Mouse (Mus musculus) erythroblast, embryonic 14.5 days (primary cell): ENCODE results near the gene Plekhg5. TPM values are rescaled to one million over a fixed set of nuclear protein-coding genes. Genes with fewer than 3 reads are reported as not detected.
A peak's percentile ranks its signal among the peaks of the same experiment; 100 is the strongest.

Experiments used
- H3K27me3 ChIP-seq: 2 replicates; pipeline ENCODE4 v1.6.1; 2012; ENCODE audit warnings: inconsistent platforms; ENCODE audit not compliant: control insufficient read depth
- H3K36me3 ChIP-seq: 2 replicates; pipeline ENCODE4 v1.6.1; 2012; ENCODE audit warnings: mild to moderate bottlenecking, inconsistent platforms; ENCODE audit not compliant: control insufficient read depth
- H3K4me1 ChIP-seq: 2 replicates; pipeline ENCODE4 v1.6.1; 2012; ENCODE audit warnings: inconsistent platforms; ENCODE audit not compliant: control insufficient read depth
- H3K4me3 ChIP-seq: replicated peaks from 2 replicates; pipeline ENCODE3; 2012; ENCODE audit warnings: moderate library complexity, mild to moderate bottlenecking, inconsistent platforms
- H3K9me3 ChIP-seq: 2 replicates; pipeline ENCODE4 v1.6.1; 2012; ENCODE audit warnings: low read length, inconsistent platforms, mixed read lengths; ENCODE audit not compliant: control insufficient read depth
- GATA1 ChIP-seq: IDR thresholded peaks from 2 replicates; pipeline ENCODE4 v1.6.1; 2012; ENCODE audit warnings: low read length, inconsistent platforms, mixed read lengths
- TAL1 ChIP-seq: IDR thresholded peaks from 3 replicates; pipeline ENCODE4 v1.6.1; 2012; ENCODE audit warnings: low read length, inconsistent platforms, mixed read lengths
- polyA plus RNA-seq: library from polyadenylated mRNA; stranded (reverse); fragments of >175 nt; gene quantifications from 2 replicates; pipeline ENCODE4 v1.2.3, GENCODE M21; 2012

Gene Plekhg5
- polyA plus RNA-seq, 1 experiment = 10.0 TPM

DNA sequence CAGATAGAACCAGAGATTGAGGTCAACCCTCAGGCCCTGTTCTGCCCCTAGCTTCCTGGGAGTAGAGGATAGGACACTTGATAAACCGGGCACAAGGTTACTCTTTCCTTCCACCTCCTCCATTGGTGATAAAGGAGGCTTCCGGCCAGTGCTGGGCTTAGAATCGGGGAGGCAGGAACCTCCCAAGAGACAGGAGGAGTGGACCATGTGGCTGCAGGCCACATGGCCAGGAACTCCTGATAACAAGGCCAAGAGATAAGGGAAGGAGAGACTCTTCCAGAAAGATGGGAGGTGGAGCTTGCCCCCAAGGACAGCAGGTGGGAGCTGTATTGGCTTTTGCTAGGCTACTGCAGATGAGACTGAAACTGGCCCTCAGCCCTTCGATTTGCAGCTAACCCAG is 78.2 kb downstream of the Plekhg5 start:
- Histone ChIP-seq H3K36me3 (no peaks in the 10 kb centered on the region), H3K4me1 (peaks cover 31% of the 10 kb centered on the region), H3K4me3 (no peak overlapping the region), H3K27me3 (peaks cover 52% of the 10 kb centered on the region), H3K9me3 (no peaks in the 10 kb centered on the region)
- TF ChIP-seq TAL1 = no peak
- TF ChIP-seq GATA1 = no peak

GRCm38 (mm10) chr4:152151451-152151965 is 79.2 kb downstream of the Plekhg5 start:
- Histone ChIP-seq H3K9me3 (no peaks in the 10 kb centered on the region), H3K4me1 (peaks cover 31% of the 10 kb centered on the region), H3K4me3 (peak overlapping the region; percentile 44), H3K36me3 (no peaks in the 10 kb centered on the region), H3K27me3 (peaks cover 55% of the 10 kb centered on the region)
- TF ChIP-seq TAL1 (no peak), GATA1 (no peak)

GRCm38 (mm10) chr4:152151966-152152544 is 79.8 kb downstream of the Plekhg5 start, which contains the start of gene Espn:
Espn (minus strand) TSS chr4:152152371.
- Histone ChIP-seq H3K36me3 (no peaks in the 10 kb centered on the region), H3K27me3 (peaks cover 57% of the 10 kb centered on the region), H3K9me3 (no peaks in the 10 kb centered on the region), H3K4me3 (peak within 1 kb of the TSS; percentile 44), H3K4me1 (peaks cover 31% of the 10 kb centered on the region)
- TF ChIP-seq GATA1 (no peak), TAL1 (no peak)

DNA sequence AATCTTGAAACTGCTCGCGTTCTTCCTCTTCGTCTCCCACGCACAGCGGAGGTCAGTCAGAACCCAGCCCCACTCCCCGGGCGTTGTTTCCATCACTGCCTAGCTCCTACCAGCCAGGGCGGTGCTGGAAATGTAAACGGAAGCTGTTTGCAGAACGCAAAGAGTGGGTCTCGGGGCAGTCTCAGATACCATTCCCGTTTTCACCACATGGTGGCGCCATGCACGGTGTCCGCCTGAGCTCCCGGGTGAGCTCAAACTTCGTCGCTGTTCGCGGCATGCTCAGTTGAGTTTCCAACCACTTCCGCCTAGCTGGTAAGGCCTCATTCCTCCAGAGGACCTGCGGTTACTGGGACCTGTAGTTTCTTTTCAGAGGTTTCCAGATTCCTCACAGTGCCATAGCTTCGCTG is 81.5 kb downstream of the Plekhg5 start:
- peaks cover 73% of the 10 kb centered on the region for H3K27me3 ChIP-seq
- no peaks in the 10 kb centered on the region for H3K9me3 ChIP-seq
- TF ChIP-seq GATA1 (no peak), TAL1 (no peak)
- peaks cover 41% of the 10 kb centered on the region for H3K4me1 ChIP-seq
- H3K36me3 ChIP-seq = no peaks in the 10 kb centered on the region
- H3K4me3 ChIP-seq = peak overlapping the region; percentile 41

DNA sequence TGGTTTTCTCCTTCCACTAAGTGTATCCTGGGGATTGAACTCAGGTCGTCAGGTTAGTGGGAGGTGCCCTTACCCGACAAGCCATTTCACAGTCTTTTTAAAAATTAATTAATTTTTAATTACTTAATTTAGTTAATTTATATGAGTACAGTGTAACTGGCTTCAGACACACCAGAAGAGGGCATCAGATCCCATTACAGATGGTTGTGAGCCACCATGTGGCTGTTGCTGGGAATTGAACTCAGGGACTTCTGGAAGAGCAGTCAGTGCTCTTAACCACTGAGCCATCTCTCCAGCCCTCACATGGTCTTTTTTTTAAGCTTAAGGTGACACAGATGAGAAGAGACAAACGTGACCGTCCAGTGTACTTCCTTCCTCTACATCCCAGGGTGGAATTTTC is 82.7 kb downstream of the Plekhg5 start:
- H3K36me3 ChIP-seq = no peaks in the 10 kb centered on the region
- peaks cover 49% of the 10 kb centered on the region for H3K4me1 ChIP-seq
- no peak overlapping the region for H3K4me3 ChIP-seq
- H3K27me3 ChIP-seq = peaks cover 77% of the 10 kb centered on the region
- TF ChIP-seq TAL1 (no peak), GATA1 (no peak)
- H3K9me3 ChIP-seq = peaks cover 5% of the 10 kb centered on the region; the same call in 1 of the 2 replicates

DNA sequence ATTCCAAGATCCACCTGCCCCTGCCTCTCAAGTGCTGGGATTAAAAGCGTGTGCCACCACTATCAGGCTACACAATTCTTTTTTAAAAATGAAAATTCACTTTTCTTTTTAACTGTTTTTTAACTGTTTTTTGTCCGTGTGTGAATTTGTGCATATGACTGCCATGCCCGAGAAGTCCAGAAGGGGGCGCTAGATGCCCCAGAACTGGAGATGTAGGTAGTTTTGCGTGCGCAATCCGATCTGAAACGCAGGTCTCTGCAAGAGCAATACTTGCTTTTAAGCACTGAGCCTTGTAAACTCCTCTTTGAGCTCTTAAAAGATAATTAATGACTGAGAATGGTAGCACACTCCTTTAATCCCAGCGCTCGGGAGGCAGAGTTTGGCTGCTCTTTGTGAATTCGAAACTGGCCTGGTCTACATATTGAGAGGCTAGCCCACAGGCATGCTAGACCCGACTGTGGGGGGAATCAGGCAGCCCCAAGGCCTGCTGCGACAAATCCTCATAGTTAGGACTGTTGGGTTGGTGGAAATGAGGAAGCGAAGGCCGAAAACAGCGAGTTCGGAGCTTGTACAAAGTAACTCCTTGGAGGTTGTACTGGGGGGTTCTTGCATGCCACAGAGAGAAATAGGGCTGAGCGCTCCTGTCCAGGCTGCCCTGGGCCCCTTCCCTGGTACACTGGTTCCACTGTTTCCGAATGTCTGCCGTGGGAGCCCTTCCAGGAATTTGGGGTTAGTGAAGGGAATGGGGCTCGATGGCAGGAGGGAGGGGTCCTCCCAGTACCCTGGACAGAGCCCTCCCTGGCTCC is 85.7 kb downstream of the Plekhg5 start:
- Histone ChIP-seq H3K27me3 (peaks cover 71% of the 10 kb centered on the region), H3K36me3 (no peaks in the 10 kb centered on the region), H3K9me3 (peaks cover 5% of the 10 kb centered on the region; the same call in 1 of the 2 replicates), H3K4me3 (peak overlapping the region; percentile 35), H3K4me1 (peaks cover 29% of the 10 kb centered on the region)
- TF ChIP-seq GATA1 = no peak
- TF ChIP-seq TAL1 = no peak

DNA sequence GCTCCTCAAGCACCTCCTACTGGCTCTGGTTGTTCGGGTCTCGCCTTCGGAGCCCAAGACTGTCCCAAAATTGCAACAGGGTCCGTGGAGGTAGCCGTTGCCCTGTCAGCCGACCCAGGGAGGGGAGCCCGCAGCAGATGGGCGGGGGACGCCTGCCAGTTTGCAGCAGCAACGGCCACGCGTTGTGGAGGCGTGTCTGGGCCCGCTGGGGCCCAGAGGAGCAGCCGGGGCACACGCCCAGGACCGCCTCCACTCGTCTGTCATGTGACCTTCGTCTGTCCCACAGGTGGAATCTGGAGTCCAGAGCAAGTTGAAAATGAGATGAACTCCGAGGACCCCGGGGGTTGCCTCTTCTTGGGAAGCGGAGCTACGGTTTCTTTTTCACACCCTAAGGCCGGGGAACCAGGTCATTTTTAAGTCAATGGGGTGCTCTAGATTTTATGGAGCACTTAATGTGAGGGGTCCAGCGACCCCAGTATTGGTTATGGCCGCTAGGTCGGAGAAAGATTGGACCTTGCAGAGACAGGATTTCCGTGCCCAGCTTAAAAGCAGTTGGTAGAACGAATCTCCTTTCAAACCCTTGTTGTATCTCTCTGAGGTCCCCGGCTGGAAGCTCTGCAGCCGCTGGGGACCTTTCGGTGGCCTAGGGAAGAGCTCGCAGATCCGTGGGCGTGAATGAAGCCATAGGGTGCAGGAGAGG is 86.4 kb downstream of the Plekhg5 start, which contains the start of gene Hes2:
Gene Hes2 (plus strand): TSS at position 283 of the 700 bp plus-strand sequence.
- TF ChIP-seq TAL1 = no peak
- TF ChIP-seq GATA1 = no peak
- peaks cover 24% of the 10 kb centered on the region for H3K4me1 ChIP-seq
- no peaks in the 10 kb centered on the region for H3K36me3 ChIP-seq
- H3K4me3 ChIP-seq = peak within 1 kb of the TSS; percentile 35
- H3K27me3 ChIP-seq = peaks cover 64% of the 10 kb centered on the region
- H3K9me3 ChIP-seq = peaks cover 8% of the 10 kb centered on the region; the same call in 1 of the 2 replicates

DNA sequence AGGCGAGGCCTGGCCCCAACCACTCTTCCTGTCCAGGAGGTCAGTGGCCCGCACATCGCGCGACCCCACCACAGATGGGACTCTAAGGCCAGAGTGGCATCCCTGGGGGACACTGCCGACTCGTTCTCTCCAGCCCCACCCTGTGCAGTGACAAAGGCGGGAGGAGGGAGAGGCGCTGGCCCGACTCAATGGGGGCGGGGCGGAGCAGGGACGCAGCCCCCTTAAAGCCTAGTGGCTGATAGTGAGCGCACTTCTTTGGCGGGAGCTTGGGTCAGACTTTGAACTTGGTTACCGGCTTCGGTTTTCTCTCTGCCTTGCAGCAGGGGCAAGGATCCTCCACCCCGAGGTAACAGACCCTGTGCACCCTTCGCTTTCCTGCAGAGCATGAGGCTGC is 87.0 kb downstream of the Plekhg5 start:
- H3K9me3 ChIP-seq = peaks cover 8% of the 10 kb centered on the region; the same call in 1 of the 2 replicates
- no peak overlapping the region for H3K4me3 ChIP-seq
- no peaks in the 10 kb centered on the region for H3K36me3 ChIP-seq
- peaks cover 19% of the 10 kb centered on the region for H3K4me1 ChIP-seq
- peaks cover 61% of the 10 kb centered on the region for H3K27me3 ChIP-seq
- TF ChIP-seq GATA1 (no peak), TAL1 (no peak)
